Mouse (Mus musculus) thymus, adult 2 months (tissue): ENCODE measurements around the gene Spaca6.

Experiments used
- CTCF ChIP-seq: fragments of 200-500 bp; IDR thresholded peaks from 2 replicates; pipeline ENCODE4 v1.5.1; 2012; ENCODE audit warnings: mild to moderate bottlenecking, control low read depth, low read length, moderate library complexity, borderline replicate concordance; ENCODE audit not compliant: control insufficient read depth, poor library complexity, insufficient read depth; ENCODE audit errors: extremely low read depth
- POLR2A ChIP-seq: fragments of 200-500 bp; IDR thresholded peaks from 2 replicates; pipeline ENCODE4 v1.6.1; 2012; ENCODE audit warnings: mild to moderate bottlenecking, low read length, control low read depth, moderate library complexity; ENCODE audit not compliant: control insufficient read depth, poor library complexity, insufficient read depth; ENCODE audit errors: extremely low read depth

- TF ChIP-seq POLR2A (no peak), CTCF (no peak)
Measured at GRCm38 (mm10) chr17:17855064-17855838, 28.3 kb downstream of the Spaca6 start, which contains the start of gene Has1.
